Mouse (Mus musculus): ENCODE results near the gene Disc1. TPM values are rescaled to one million over a fixed set of nuclear protein-coding genes. Genes with fewer than 3 reads are reported as not detected.

Disc1 gene
- polyA plus RNA-seq, 1 experiment from 2014 or later, result 3.8 TPM

DNA sequence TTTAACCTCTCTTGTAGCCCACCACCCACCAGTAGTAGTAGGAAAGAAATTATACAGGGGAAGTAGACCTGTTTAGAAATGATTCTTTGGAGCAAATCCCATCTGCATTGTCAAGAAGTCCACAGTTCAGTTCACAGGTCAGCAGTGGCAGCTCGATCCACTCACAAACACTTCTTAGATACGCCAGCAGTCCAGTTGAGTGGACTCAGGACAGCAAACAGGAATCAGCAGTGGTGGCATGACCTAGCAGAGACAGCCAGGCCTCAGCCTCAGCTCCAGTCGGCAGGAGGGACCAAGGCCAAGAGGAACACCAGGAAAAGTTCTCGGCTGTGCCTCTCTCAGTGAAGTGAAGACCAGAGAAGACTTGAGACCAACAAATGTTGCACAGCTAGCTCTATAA is 121.7 kb downstream of the Disc1 start:
- H3K4me1 ChIP-seq (ENCODE audit: insufficient read depth), result peaks cover 18% of the 10 kb centered on the region
- H3K27ac ChIP-seq (ENCODE audit: low read depth), result peak overlapping the region; percentile 70
- DNase-seq (peak; percentile 67), ATAC-seq (ENCODE audit: insufficient read depth) (no peak)
- no peak overlapping the region for H3K4me2 ChIP-seq
- no peaks in the 10 kb centered on the region for H3K9me3 ChIP-seq (ENCODE audit: low read depth, low read length)
- H3K36me3 ChIP-seq (ENCODE audit: insufficient read depth), result no peaks in the 10 kb centered on the region
- H3K27me3 ChIP-seq (ENCODE audit: insufficient read depth, low read length), result no peaks in the 10 kb centered on the region
- WGBS, result 48% methylated on average over 4 of the region's 4 CpGs
- no peak overlapping the region for H3K9ac ChIP-seq
- TF ChIP-seq CTCF (IDR thresholded peaks at IDR 0.05; ENCODE audit: low read depth), result no peak
- H3K4me3 ChIP-seq (ENCODE audit: low read depth, low read length), result no peak overlapping the region

DNA sequence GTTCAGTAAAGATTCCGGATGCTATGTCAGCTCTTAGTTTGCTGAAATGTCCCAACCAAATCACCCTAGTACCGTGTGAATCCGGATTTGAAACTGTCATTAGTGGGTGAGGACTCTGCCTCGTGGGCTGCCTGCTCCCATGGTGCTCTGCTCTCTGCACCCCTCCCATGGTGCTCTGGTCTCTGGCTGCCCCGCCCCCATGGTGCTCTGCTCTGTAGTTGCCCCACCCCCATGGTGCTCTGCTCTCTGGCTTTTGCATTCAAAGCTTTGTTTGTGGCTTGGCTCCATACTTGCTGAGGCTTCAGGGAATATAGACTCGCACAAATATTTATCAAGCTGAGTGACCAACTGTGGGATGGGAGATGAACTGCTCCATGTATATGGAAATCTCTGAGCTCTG is 123.1 kb downstream of the Disc1 start:
- H3K36me3 ChIP-seq (ENCODE audit: insufficient read depth), result no peaks in the 10 kb centered on the region
- H3K27me3 ChIP-seq (ENCODE audit: insufficient read depth, low read length), result no peaks in the 10 kb centered on the region
- no peak overlapping the region for H3K4me2 ChIP-seq
- H3K9ac ChIP-seq, result no peak overlapping the region
- DNase-seq, result no peak
- no peaks in the 10 kb centered on the region for H3K9me3 ChIP-seq (ENCODE audit: low read depth, low read length)
- no peak overlapping the region for H3K27ac ChIP-seq (ENCODE audit: low read depth)
- no peak for ATAC-seq (ENCODE audit: insufficient read depth)
- TF ChIP-seq CTCF (IDR thresholded peaks at IDR 0.05; ENCODE audit: low read depth), result no peak
- no peak overlapping the region for H3K4me3 ChIP-seq (ENCODE audit: low read depth, low read length)
- 78% methylated on average over 6 of the region's 6 CpGs for WGBS
- H3K4me1 ChIP-seq (ENCODE audit: insufficient read depth), result peaks cover 18% of the 10 kb centered on the region

DNA sequence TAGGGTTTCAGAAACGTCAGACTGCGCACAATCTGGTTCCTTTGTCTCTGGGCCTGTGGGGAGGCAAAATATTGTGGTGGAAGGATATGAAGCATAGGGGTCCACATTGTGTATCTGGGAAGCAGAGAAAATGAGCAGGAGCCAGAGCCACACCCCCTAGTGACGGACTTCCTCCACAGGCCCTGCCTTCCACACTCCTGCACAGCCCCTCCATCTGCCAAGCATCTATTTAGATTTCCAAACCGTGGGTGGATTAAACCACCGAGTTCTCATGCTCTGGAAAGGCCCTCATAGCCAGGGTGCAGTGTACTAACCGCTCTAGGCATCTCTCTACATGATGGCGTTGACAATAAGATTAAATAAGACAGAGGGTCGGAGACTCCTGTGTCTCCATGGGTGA is 124.0 kb downstream of the Disc1 start:
- no peaks in the 10 kb centered on the region for H3K9me3 ChIP-seq (ENCODE audit: low read depth, low read length)
- no peak for DNase-seq
- no peak overlapping the region for H3K4me2 ChIP-seq
- H3K27me3 ChIP-seq (ENCODE audit: insufficient read depth, low read length), result no peaks in the 10 kb centered on the region
- no peak for ATAC-seq (ENCODE audit: insufficient read depth)
- H3K36me3 ChIP-seq (ENCODE audit: insufficient read depth), result no peaks in the 10 kb centered on the region
- 61% methylated on average over 8 of the region's 8 CpGs for WGBS
- no peak overlapping the region for H3K27ac ChIP-seq (ENCODE audit: low read depth)
- no peak overlapping the region for H3K4me3 ChIP-seq (ENCODE audit: low read depth, low read length)
- H3K4me1 ChIP-seq (ENCODE audit: insufficient read depth), result peaks cover 18% of the 10 kb centered on the region
- TF ChIP-seq CTCF (IDR thresholded peaks at IDR 0.05; ENCODE audit: low read depth), result no peak
- no peak overlapping the region for H3K9ac ChIP-seq

DNA sequence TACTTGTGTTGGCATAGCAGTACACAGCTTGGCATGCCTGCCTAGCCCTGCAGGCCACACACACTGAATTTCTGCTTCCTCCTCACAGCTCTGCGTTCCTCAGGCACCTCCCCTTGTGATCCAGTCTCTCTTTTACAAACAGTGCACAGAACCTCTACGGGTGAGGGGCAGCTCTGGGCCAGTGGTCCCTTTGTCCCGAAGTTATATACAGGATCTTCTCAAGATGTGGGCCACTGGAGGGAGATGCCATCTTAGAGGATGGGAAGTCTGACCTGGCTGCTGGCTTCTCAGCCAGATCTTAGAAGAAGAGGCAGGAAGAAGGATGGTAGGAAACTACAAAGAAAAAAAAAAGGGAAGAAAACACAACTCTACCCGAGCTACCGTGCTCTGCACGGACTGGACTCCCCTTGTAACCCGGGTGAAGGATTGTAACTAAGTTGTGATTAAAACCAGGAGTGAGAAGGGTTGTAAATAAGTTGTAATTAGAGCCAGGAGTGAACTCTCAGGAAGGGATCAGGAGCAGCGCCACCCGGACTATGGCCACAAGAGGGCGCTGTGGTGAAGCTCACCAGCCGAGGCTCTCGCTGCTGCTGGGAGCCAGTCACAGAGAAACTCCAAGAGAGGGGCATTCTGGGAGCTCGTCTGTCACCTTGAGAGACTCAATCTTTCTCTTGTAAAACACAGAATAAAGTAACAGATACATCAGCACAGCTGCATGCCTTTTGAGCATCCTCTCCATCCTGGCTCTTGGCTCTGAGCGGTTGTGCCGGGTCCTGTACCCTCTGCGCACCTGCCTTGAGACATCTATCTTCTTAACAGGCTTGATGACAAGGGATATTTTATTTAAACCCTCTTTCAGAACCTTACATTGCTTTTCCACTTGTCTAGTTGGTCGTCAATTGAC is 129.8 kb downstream of the Disc1 start:
- H3K36me3 ChIP-seq (ENCODE audit: insufficient read depth), result no peaks in the 10 kb centered on the region
- peak; percentile 98 for TF ChIP-seq CTCF (IDR thresholded peaks at IDR 0.05; ENCODE audit: low read depth)
- H3K9ac ChIP-seq, result no peak overlapping the region
- no peak overlapping the region; the same call in 1 of the 2 replicates for H3K27ac ChIP-seq (ENCODE audit: low read depth)
- 17% methylated on average over 17 of the region's 17 CpGs for WGBS
- no peaks in the 10 kb centered on the region for H3K27me3 ChIP-seq (ENCODE audit: insufficient read depth, low read length)
- H3K4me3 ChIP-seq (ENCODE audit: low read depth, low read length), result no peak overlapping the region
- peak; percentile 65 for ATAC-seq (ENCODE audit: insufficient read depth)
- DNase-seq, result peak; percentile 94
- no peak overlapping the region for H3K4me2 ChIP-seq
- no peaks in the 10 kb centered on the region for H3K9me3 ChIP-seq (ENCODE audit: low read depth, low read length)
- H3K4me1 ChIP-seq (ENCODE audit: insufficient read depth), result 0 out of 2 replicates have a peak, but pooled peaks cover 6% of the 10 kb centered on the region

DNA sequence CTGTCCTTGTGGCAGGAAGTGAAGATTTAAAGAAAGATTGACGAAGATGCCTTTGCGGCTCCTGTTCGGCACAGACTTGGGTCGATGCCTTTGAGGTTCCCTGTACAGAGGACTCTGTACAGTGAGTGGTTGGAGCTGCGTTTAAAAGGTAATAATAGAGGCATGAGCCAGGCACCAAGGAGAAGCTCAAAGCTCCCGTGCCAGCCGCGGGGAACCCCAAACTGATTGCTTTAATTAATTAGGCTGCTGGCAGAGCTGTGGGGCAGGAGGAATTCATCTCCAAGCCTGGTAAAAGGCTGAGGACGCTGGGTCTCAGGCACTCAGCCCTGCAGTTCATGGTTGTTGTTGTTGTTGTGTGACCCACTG is 130.4 kb downstream of the Disc1 start:
- WGBS, result 54% methylated on average over 9 of the region's 9 CpGs
- Histone ChIP-seq H3K4me2 (no peak overlapping the region), H3K9ac (no peak overlapping the region), H3K4me1 (ENCODE audit: insufficient read depth) (0 out of 2 replicates have a peak, but pooled peaks cover under 1% of the 10 kb centered on the region), H3K27me3 (ENCODE audit: insufficient read depth, low read length) (no peaks in the 10 kb centered on the region), H3K36me3 (ENCODE audit: insufficient read depth) (no peaks in the 10 kb centered on the region), H3K9me3 (ENCODE audit: low read depth, low read length) (no peaks in the 10 kb centered on the region), H3K4me3 (ENCODE audit: low read depth, low read length) (no peak overlapping the region), H3K27ac (ENCODE audit: low read depth) (no peak overlapping the region)
- DNase-seq (no peak), ATAC-seq (ENCODE audit: insufficient read depth) (no peak)
- TF ChIP-seq CTCF (IDR thresholded peaks at IDR 0.05; ENCODE audit: low read depth), result no peak

DNA sequence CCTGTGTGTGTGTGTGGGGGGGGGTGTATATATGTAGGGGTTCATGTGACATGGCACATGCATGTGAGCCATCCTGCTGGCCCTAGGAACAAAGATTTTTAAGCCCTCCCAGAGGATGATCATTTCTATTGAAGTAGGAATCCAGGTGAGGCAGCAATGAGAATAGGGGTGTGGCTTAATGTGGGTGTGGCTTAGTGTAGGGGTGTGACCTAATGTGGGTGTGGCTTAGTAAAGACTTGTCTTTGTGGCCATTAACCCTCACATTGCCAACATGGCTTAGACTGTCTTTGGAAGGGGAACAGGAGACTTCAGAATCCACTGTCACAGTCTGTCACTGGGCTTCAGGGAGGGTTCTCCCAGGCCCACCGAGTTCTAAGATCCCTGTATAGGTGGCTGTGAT is 130.9 kb downstream of the Disc1 start:
- Histone ChIP-seq H3K9me3 (ENCODE audit: low read depth, low read length) (no peaks in the 10 kb centered on the region), H3K4me3 (ENCODE audit: low read depth, low read length) (no peak overlapping the region), H3K4me1 (ENCODE audit: insufficient read depth) (no peaks in the 10 kb centered on the region), H3K9ac (no peak overlapping the region), H3K27ac (ENCODE audit: low read depth) (no peak overlapping the region), H3K4me2 (no peak overlapping the region), H3K27me3 (ENCODE audit: insufficient read depth, low read length) (no peaks in the 10 kb centered on the region), H3K36me3 (ENCODE audit: insufficient read depth) (no peaks in the 10 kb centered on the region)
- TF ChIP-seq CTCF (IDR thresholded peaks at IDR 0.05; ENCODE audit: low read depth), result no peak
- WGBS, result 67% methylated on average over 1 of the region's 1 CpGs
- no peak for ATAC-seq (ENCODE audit: insufficient read depth)
- no peak for DNase-seq

DNA sequence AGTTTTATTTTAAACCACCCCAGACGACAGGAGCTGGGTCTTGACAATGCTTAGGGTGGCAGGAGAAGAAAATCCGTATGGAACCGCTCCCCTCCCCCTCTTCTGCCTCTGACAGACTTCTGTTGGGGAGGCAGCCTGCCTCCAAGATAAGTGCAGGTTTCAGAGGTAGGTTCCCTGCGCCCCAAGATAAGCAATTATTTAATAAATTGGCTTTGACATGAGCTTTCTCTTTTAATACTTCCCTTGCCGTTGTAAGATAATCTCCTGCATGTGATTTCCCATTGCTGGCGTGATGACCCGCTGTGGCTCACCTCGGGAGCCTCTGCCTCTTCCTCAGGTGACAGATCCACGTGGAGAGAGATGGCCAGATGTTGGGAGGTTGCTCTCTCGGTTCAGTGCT is 133.0 kb downstream of the Disc1 start:
- TF ChIP-seq CTCF (IDR thresholded peaks at IDR 0.05; ENCODE audit: low read depth), result no peak
- 17% methylated on average over 10 of the region's 10 CpGs for WGBS
- DNase-seq, result no peak
- no peak for ATAC-seq (ENCODE audit: insufficient read depth)
- no peaks in the 10 kb centered on the region for H3K36me3 ChIP-seq (ENCODE audit: insufficient read depth)
- H3K27ac ChIP-seq (ENCODE audit: low read depth), result no peak overlapping the region
- H3K4me2 ChIP-seq, result peak overlapping the region; percentile 38; the same call in 1 of the 2 replicates
- H3K4me3 ChIP-seq (ENCODE audit: low read depth, low read length), result no peak overlapping the region
- no peaks in the 10 kb centered on the region for H3K4me1 ChIP-seq (ENCODE audit: insufficient read depth)
- no peaks in the 10 kb centered on the region for H3K9me3 ChIP-seq (ENCODE audit: low read depth, low read length)
- no peak overlapping the region for H3K9ac ChIP-seq
- H3K27me3 ChIP-seq (ENCODE audit: insufficient read depth, low read length), result no peaks in the 10 kb centered on the region
